Mouse (Mus musculus) adrenal gland, postnatal 4 days (tissue): Measurements from ENCODE around the gene Rps19. TPM values are rescaled to one million over a fixed set of nuclear protein-coding genes. Genes with fewer than 3 reads are reported as not detected.
A peak's percentile ranks its signal among the peaks of the same experiment; 100 is the strongest.
"Not testable (repeated sequence)": the region's sequence is repeated elsewhere in the genome, so short reads cannot be mapped to it uniquely, and the experiment has no call there.

Experiments used
- DNase-seq, 2 experiments: peaks; one replicate each; pipeline ENCODE4 v3.0.0; 2021 to 2022; ENCODE audit warnings: low spot score in 2 of 2, mixed read lengths in 2 of 2
- long read RNA-seq, 2 experiments: library from polyadenylated mRNA; stranded (forward); transcript quantifications; one replicate each; pipeline ENCODE4 v2.0.0; 2021
- total RNA-seq, 2 experiments: library from RNA; stranded (reverse); gene quantifications; 2 replicates each; pipeline ENCODE4 v1.2.3; 2021

Rps19 gene
- total RNA-seq, result 1,000 to 10,000 TPM; 1,415 to 1,431 TPM
- long read RNA-seq, experiment 1, transcript Rps19-208 (2 exons, 286 nt), result minor isoform, 8 of 567 reads
- long read RNA-seq, experiment 1, transcript Rps19-206 (3 exons, 395 nt), result minor isoform, 5 of 567 reads
- long read RNA-seq, experiment 1, transcript Rps19-202 (6 exons, 633 nt), result minor isoform, 26 of 567 reads
- long read RNA-seq, experiment 1, transcript Rps19-203 (6 exons, 774 nt), result major isoform, 499 of 567 reads
- long read RNA-seq, experiment 1, partial matches to known transcripts, result 10 of 567 reads
- long read RNA-seq, experiment 1, other reads (novel, unspliced or antisense), result 15 of 567 reads
- long read RNA-seq, experiment 2, transcript Rps19-208 (2 exons, 286 nt), result minor isoform, 36 of 383 reads
- long read RNA-seq, experiment 2, transcript Rps19-202 (6 exons, 633 nt), result minor isoform, 21 of 383 reads
- long read RNA-seq, experiment 2, transcript Rps19-205 (7 exons, 593 nt), result minor isoform, 7 of 383 reads
- long read RNA-seq, experiment 2, transcript Rps19-203 (6 exons, 774 nt), result major isoform, 297 of 383 reads
- long read RNA-seq, experiment 2, partial matches to known transcripts, result 12 of 383 reads
- long read RNA-seq, experiment 2, other reads (novel, unspliced or antisense), result 7 of 383 reads

DNA sequence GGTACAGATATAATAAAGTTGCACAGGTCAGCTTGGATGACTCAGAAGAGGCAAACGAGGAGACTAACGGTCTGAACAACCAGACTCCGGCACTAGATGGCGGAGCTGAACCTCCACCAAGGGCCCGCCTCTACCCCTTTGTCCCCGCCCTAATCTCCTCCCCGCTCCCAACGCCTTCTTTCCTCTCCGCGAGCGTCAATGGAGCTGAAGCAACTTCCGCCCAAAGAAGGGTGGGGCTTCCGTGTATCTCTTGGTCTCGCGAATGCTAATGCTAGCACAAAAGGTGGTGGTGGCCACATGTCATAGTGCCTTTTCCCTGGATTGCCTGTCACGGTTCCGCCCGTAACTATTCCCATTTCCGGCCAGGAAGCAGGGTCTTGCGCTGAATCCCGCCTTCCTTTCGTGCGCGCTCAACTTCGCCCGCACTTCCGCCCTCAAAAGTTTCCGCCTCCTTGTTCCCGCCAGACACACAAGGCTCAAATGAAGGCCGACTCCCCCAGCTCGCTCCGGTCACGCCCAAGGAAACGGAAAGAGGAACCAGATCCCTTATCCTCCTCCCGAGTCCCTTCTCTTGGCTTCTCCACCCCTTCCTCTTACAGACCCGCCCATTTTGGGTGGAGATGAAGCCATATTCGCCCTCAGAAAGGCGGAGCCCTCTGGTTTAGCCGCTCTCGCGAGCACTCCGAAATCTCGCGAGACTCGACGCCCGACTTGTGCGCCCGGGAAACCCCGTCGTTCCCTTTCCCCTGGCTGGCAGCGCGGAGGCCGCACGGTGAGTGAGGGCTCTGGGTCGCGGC is at the start of gene Rps19:
Gene Rps19 (plus strand): TSS at position 476 of the 797 bp plus-strand sequence.
- DNase-seq, result peak; percentile 95 to 96

DNA sequence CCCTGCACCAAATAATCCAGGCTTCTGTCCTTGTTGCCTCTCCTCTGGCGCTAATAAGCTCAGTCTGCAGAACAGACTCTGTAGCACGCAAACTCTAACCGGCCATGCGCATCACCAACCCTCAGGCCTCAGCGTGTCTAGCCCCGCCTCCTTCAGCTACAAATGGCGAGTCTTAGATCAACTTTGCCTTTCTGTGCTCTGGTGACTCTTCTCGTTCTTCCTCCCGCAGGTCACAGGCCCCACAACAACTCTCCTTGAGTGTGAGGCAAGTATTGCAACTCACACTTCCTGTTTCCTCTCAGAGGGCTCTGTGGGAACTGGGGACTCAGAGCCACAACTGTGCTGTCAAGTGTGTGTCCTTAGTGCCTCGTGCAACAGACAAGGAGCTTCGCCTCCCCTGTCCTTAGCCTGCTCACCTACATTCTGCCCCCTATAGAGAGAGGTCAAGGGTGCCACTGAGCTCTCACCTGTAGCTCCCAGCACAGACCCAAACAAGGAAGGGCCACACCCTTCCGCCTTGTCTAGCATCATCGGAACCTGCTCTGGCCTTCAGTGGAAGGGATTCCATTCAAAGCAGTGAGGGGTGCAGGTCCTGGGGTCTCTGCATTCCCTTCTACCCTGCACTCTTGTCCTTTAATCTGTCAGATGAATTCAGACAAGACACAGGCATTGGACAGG is 45.3 kb upstream of the Rps19 start:
- not testable (repeated sequence) for DNase-seq

DNA sequence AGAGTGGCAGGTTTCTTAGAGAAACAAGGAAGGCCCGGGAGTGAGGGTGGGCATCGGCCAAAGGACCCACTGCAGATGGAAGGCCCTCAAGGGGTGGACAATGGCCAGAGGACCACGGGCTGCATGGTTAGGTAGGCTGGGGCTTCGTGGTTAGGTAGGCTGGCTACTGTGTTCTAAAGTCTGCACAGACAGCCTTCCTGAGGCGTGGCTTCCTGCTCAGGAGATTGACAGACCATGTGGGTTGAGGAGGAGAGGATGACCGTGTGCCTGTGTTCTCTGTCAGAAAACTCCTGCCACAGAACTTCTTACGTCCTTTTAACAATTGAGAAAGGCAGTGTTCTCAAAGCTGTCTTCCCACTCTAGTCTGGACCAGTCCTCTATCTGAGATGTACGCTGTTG is 44.8 kb upstream of the Rps19 start:
- DNase-seq, result no peak

DNA sequence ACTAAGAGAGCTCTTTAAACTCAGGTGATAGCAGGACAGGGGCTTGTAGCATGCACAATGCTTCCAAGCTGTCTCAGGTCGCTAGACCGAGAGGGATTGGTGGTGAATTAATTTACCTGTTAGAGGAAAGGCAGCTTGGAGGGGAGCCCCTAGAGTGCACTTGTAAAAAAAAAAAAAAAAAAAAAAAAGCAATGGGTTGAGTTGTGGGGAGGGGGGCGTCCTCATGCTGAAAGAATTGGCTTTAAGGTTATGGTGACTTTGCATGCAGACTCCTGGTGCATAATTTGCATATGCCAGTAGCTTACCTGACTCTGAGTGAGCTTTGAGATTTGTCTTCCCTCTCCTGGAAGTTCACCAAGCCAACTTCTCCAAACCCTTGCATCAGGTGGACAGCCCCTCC is 43.8 kb upstream of the Rps19 start:
- no peak for DNase-seq

DNA sequence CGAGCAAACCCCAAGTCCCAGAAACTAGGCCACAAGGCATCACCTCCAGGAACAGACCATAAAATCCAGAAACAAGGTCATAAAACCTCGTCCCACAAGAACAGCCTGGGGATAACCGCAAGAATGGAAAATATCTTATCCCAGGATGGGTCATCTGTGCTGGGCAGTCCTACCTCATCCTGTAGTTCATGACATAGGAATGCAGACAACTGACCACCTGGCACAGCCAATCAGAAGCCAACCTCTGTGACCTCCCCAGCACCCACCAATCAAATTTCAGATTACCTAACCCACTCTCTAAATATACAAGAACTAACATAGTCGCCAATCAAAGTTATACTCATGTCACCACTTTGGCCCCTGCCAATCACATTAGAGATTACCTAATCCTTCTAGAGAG is 43.2 kb upstream of the Rps19 start:
- DNase-seq, result no peak

DNA sequence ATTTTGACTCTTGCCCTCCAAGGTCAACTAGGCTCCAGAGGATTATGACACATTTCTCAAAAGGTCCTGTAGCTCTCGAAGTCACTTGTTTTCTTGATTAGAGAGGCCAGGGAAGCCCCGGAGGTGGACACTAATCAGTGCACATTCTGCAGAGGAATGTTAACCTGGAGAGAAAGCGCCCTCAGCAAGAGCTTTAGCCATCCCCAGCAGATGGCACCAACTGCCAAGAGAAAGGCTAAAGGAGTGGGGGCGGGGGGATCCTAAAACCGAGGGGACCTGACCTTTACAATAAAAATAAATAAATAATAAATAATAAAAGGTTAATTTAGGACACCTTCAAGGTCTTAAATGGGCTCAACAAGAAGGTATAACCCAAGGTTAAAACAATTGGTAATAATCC is 40.0 kb upstream of the Rps19 start:
- no peak for DNase-seq

DNA sequence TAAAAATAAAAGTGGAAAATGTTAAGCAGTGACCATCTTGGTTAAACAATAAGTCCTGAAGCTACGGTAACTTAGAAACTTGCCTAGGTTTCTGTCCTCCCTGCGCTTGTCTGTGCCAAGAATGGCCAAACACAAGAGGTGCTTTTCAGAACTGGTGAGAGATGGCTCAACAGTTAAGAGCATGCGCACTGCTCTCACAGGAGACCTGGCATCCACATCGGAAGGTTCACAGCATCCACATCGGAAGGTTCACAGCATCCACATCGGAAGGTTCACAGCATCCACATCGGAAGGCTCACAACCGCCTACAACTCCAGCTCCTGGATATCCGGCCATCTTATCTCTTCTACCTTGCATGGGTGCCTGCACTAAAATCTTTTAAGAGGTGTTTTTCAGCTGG is 39.0 kb upstream of the Rps19 start:
- DNase-seq, result no peak

DNA sequence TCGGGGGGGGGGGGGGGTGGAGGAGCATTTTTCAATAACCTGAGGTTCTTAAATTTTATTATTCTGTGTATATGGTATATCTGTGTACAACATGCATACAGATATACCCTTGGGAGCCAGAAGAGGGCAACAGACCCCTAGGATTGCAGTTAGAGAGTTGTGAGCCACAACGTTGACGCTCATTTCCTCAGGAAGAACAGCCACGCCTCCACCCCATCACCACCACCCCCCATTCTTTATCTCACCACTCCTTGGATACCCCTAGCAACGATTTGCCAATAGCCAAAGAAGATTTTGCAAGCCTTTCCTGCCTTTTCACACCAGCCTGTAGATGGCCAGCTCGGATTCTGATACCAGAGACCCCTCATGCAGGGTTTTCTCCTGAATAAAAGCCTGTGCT is 38.5 kb upstream of the Rps19 start:
- no peak for DNase-seq

DNA sequence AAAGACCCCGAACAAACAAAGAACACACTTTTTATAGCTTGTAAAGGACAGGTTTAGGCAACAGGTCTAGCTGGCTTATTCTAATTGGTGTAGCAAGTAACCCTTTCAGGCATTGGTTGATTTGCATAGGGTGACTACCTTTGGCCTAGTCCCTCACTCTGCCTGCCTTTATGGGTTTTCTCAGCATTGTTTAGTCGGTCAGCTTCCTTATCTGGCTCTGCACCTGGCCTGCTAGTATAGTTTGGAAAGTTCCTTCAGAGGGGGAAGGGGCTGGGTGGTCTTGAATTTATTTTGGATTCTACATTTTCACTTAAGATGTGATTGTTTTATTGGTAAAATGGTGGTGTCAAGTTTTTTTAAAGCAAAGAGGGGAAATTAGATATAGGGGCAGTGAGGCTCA is 37.6 kb upstream of the Rps19 start:
- DNase-seq, result not testable (repeated sequence)

DNA sequence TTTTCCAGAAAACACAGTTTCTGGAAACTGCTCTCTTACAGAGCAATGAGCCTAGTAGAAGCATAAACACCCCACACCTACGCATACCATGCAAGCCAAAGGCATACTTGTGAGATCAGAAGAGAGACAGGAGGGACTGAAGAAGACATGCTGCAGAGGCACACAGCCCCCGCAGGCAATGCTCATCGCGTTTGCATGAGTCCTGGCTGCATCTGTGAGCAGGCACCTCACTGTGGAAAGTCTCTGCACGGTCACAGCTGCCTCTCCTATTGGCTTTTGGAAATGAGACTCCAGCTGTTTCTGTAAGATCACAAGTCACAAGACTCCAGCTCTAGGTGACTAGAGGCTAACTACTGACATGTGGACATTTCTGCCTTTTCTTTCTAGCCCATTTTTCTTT is 34.0 kb upstream of the Rps19 start:
- DNase-seq, result no peak

DNA sequence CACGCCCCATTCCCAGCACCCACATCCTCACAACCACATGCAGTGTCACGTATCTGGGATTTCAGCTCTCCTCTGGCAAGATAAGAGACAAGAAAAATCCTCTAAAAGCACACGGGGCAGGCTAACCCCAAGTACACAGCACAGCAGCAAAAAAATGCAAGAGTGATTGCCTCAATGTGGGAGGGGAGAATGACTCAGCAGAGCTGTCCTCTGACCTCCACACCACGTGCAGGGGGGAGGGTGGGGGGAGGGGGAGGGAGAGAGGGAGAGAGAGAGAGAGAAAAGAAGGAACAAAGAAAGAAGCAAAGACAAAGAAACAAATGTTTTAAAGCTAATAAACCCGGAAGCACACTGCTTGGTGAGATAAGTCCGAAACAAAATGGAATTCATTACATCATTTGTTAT is 33.3 kb upstream of the Rps19 start:
- no peak for DNase-seq

DNA sequence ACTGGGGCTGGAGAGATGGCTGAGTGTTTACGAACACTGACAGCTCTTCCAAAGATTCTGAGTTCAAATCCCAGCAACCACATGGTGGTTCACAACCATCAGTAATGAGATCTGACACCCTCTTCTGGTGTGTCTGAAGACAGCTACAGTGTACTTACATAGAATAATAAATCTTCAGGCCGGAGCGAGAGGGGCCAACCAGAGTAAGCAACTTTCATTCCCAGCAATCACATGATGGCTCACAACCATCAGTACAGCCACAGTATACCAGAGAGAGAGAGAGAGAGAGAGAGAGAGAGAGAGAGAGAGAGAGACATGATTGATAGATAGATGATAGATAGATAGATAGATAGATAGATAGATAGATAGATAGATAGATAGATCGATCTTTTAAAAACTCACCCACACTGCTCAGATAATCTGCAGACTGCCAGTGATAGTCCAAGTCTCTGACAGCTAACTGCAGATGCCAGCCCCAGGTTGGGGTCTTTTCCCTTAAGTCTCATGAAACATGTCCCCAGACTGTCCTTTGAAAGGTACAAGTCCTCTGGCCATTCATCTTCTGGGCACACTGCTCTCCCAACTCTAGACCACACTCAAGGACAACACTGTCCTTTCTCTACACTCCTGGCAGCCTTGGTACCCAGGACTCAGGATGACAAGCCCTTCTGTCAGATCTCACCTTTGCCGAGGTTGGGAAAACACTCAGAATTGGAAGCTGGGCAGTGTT is 32.4 kb upstream of the Rps19 start:
- no peak for DNase-seq

DNA sequence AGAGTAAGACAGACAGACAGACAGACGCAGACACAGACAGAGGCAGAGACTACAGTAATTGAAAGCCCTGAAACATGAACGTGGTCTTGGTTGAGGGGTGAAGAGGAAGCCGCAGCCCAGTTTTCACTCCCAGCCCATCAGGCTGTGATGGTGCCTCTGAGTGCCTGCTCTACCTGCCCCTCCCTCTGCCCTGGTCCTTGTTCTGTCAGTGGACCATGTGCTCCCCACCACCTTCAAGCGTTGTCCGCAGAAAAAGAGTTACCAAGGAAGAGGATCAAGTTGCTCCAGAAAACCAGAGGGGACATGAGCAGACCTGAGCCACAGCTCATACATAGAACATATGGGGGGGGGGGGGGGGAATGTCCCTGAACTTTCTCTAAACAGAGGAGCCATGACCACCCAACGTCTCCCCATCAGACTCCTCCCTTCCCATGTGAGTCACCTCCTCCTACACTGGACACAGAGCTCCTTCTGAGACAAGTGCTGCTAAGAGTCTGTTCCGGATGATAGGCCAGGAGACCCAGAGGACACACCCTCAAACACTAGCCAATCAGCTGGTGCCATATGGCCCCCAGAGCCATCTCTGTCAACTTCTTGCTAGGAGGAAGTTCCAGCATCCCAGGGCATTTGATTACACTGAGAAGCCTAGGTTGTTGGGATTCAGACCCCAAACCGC is 31.5 kb upstream of the Rps19 start:
- DNase-seq, result no peak

DNA sequence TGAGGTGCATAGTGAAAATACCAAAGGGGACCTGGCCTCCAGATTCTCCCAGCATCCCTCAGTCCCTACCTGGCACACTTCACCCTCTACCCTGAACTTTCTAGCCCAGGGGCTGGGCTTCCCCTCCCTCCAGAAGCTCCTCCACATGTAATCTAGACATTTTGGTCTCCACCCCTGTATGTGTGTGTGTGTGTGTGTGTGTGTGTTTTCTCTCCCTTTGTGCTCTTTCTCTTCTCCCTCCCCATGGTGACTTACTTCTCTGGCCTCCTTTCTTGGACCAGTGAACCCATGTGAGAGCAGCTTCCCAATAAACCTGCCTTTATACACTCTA is 31.0 kb upstream of the Rps19 start:
- no peak for DNase-seq

DNA sequence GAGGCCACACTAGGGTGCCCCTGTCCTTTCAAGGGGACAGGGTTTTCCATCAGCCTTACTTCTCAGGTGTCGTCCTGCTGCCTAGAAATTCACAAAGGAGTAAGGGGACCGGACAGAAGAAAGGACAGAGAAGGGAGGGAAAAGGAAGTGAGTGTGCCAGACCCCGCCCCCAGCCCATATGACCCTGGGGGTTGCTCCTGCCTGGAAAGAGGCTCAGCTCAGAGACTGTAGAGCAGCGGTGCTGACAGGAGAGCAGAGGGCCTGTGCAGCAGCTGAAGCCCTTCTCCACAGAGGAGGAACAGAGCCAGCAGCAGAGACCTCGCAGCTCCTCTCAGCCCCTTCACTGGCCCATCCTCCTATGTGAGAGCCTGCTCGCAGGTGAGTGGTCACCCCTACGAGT is 30.5 kb upstream of the Rps19 start:
- DNase-seq, result no peak

DNA sequence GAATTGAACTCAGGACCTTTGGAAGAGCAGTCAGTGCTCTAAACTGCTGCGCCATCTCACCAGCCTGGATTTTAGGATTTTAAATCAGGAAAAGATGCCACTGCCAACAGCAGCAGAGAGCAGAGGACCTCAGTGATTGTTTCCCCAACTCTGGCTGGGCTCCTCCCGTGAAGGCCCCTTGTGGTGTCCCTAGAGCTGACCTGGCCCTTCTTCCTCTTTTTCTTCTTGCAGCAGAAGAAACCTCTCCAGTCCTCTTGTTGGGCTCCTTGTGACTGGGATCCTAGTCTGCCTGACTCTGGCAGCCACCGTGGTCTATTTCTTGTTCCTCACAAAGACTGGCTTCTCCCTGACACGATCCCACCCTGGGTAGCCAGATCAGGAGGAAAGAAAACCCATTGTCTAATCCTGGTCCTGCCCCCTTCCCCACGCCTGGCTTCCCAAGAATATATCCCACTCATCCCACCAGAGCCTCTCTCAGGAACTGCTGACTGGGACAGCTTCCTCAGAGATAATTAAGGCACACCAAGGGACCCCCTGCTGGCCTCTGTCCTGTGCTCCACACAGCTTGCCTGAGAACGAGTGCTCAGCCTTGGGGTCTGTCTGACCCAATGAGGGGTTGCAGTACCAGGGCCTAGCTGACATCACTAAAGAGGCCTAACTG is 27.6 kb upstream of the Rps19 start:
- DNase-seq, result no peak

DNA sequence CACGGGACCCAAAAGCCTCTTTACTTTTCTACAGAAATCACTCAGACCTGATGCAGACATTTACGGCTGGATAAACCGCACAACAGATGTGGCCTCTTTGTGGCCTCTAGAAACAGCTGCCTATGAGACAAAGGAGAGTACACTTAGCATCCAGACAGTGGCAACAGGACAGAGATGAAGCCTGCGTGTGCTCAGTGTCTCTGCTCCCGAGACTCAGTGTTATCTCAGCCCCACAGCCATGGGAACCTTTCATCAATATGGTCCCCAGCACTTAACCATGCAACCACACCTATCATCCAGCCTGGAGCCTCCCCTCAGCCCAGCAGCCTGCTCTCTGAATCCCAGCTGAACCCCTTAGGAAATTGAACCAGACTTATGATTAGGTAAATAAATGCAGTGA is 24.9 kb upstream of the Rps19 start:
- DNase-seq, result no peak

DNA sequence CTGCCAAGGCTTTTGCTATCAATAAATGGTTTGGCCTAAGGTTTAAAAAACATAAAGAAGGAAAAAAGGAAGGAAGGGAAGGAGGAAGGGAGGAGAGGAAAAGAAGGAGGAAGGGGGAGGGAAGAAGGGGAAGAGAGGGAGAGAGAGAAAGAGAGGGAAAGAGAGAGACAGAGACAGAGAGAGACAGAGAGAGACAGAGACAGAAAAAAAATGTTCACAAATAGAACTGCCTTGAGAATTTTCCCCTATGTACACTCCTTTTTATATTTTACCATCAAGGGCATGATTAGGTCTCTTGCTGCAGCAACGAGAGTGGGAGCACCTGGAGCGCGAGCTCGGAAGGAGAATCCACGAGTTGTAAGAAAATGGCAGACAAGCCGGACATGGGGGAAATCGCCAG is 22.3 kb upstream of the Rps19 start, which contains the start of gene Gm9844:
Gene Gm9844 (plus strand): TSS at position 301 of the 400 bp plus-strand sequence.
- DNase-seq, result no peak

DNA sequence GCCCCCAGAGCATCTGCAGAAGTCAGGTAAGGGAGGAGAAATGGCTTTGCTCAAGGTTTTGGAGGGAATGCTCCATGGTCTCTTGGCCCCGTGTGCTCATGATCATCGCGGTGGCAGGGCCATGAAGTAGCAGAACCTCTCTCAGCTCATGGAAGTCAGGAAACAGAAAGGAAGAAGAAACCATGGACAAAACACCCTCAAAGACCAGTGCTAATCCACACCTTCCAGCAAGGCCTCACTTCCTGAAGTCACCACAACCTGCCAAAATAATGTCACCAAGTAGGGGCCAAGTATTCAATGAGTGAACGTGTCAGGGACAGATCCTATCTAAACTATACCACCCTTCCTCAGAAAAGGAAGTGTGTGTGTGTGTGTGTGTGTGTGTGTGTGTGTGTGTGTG is 21.3 kb upstream of the Rps19 start:
- no peak for DNase-seq

DNA sequence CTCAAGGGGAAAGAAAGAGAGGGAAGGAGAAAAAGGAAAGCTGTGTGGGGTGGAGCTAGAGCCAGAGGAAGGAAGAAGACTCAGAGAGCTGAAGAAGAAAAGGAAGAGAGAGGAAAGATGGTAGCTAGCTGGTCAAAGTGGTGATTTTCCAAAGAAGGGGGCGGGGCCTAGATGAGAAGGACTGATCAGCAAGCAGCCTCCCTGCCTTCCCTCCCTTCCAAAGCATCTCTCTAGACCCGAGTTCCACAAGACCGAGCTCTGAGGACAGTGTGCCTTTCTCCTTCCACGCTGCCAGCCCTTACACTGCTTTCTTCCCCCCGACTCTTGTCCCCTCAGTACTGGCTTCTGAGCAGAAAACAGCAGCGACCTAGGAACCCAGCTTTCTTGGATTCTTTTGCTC is 20.0 kb upstream of the Rps19 start:
- no peak for DNase-seq
